Mouse (Mus musculus): ENCODE data around the gene Rin3. TPM values are rescaled to one million over a fixed set of nuclear protein-coding genes. Genes with fewer than 3 reads are reported as not detected.

Gene Rin3
- total RNA-seq, 2 experiments from 2014 or later, result 29.7 to 33.1 TPM

DNA sequence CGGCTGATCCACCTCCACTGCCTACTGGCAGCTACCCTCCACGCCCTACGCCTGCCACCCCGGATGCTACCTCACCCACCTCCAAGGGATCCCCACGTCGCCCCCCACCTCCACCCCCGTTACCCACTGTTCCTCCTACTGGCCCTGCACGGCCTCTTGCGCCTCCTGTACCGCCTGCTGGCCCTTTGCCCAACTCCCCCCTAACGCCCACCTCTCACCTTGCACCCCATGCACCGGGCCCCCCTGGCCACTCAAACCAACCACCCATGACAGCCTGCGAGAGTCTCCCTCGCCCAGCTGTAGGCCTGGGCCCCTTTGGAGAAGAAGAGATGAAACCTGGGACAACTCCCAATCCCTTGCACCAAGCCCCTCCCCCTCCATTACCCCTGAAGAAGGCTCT, 85.7 kb downstream of the Rin3 start:
- no peak for DNase-seq (ENCODE audit: low spot score in 2 of 2)

DNA sequence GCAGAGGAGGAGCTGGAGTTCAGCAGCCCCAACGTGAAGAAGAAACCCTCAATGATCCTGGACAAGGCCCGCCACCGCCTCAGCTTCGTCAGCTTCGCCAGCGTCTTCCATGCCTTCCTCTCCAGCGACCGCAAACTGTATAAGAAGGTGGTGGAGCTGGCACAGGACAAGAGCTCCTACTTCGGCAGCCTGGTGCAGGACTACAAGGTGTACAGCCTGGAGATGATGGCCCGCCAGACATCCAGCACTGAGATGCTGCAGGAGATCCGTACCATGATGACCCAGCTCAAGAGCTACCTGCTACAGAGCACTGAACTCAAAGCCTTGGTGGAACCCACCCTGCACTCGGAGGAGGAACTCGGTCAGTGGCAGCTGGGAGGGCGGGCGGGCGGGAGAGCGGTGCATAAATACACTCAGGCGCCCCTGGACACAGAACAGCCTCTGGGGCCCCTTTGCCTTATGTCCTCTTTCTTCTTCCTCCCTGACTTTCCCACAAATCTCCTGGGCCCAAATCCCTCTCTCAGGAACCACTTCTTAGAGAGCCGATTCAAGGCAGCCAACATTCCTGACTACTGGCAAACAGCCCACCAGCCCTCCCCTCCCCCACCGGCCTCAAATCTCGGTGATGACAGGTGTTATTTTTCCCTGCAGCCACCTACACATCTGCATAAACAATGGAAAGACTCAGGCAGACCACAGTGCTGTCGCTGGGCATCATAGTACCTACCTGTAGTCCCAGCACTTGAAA, 86.8 kb downstream of the Rin3 start:
- no peak for DNase-seq (ENCODE audit: low spot score in 2 of 2)

DNA sequence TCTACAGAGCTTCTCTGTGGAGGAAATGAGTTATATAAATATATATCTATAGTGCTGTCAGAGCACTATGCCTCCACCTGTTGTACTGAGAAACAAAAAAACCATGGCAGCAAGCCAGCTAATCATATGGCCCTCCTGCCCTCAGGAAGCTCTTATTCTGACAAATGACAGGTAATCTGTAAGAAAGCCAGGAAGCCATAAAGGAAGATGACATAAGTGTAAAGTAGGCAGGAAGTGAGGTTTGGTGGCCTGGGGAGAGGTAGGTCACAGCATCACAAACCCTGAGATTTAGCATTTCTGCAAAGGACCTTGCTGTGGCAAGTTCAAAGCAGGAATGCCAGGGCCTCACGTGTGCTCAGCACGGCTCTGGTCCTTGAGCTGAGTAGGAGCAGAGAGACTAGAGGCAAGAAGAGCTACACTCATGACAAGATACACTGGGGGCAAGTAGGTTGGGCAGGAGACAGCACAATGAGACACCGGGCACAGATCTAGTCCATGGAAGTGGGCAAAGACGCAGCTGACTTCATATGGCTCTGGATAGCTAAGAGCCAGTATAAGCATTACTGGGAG, 88.2 kb downstream of the Rin3 start:
- no peak for DNase-seq (ENCODE audit: low spot score in 2 of 2)

DNA sequence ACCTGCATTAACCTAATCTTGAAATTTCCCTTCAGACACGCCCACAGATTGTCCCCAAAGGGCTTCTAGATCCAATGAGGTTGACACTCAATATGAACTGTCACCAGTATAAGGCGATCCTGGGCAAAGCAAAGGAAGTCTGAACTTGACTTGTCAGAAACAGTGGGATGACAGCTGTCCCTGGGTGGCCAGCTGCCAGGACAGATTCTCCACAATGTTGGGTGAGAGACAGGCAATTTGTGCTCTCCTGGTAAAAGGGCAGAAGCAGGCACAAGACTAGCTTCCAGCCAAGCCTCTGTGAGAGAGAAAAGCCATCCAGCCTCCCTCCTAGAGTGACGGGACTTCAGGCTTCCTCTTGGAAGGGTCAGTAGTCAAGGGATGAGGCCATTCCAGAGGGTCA, 89.5 kb downstream of the Rin3 start:
- DNase-seq (ENCODE audit: low spot score in 2 of 2), result no peak

DNA sequence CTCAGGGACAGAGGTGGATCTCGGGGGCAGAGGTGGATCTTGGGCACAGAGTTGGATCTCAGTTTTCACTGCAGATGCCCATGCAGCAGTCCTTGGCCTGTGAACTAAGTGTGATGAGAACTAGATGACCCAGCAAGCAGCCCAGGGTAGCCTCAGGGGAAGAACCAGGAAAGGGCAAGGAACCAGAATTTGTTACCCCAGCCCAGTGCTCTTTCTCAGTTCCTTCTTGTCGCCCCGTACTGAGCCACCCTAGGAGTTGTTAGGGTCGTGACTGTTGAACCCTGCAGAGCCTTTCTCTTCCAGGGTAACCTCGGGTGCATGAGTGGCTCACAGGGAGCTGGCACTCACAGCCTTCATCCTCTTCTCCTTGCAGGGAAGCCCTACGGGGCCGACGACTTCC, 99.3 kb downstream of the Rin3 start:
- DNase-seq (ENCODE audit: low spot score in 2 of 2), result no peak

DNA sequence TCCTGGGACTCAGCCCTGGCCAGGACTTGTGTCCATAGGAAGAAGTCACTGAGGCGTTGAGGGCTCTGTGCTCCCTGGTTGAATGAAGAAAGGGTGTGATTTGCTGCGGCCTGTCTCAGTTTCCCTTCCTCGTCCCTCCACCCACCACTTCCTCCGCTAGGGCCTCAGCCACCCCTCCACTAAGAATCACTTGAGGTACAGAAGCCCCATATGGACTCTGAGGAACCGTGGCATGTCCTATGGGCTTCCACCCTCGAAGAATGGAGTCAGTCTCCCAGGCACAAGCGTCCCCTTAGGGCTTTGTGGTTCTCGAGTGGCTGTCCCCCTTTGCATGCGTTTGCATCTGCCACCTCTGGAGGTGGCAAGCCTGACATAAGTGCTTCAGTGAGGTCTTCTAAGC, 100.4 kb downstream of the Rin3 start:
- DNase-seq (ENCODE audit: low spot score in 2 of 2), result no peak

DNA sequence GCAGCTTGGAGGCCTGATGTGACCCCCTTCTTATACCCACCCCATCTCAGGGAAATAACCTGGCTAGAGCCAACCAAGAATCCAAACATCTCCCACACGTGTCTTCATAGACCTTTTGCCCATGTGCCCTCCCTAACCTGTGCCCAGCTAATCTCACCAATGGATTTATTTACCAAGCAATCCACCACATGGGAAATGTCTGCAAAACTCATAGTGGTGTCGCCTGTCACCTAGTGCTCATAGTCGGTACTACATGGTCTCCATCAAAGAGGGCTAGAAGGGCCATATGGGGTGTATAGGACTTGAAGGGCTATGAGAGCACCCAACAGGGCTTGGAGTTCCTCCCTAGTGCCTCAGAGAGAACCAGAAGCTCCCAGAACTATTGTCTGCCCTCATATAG, 102.0 kb downstream of the Rin3 start:
- peak in 1 of 2 experiments; percentile 33 for DNase-seq (ENCODE audit: low spot score in 2 of 2)

DNA sequence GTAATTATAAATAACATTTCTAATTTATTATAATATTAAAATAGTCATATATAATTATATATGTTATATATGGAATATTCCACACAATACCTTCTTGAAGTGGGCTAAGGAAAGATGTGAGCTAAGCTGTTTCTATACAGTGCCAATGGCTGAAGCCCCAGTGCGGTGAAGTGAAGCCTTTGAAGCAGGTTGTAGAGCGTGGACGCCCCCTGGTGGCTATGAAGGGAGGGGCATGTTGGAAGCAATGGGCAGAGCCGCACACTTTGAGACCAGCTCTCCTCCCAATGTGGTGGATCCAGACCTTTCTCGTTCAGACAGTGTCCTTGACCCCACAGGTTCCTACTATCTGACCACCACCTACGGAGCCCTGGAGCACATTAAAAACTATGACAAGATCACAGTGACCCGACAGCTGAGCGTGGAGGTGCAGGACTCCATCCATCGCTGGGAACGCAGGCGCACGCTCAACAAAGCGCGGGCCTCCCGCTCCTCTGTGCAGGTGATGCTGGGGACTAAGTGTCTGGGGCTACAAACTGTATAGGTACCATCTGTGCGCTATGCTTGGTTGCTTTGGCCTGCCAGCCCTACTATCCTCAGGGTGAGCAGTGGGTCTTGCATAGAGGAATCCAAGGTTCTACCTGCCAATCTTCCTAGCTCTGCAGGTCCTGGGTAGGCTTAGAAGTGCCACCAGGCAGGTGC, 104.5 kb downstream of the Rin3 start:
- DNase-seq (ENCODE audit: low spot score in 2 of 2), result peak; percentile 76 to 81

DNA sequence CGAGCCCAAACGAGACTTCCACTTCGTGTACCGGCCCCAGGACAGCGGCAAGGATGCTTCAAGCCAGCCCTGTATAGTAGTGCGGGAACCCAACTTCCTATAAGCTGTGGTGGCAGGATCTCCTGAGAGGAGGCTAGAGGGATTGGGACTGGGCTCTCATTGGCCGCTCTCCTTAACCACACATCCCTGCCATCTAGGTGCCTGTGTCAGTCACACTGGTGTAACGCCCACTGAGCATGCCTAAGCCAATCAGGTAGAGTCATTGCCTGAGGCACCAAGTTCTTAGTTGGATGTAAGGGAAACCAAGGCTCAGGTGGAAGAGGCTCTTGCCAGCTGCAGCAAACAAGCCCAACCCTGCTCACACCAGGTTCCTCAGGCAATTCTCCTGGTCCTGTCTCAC, 107.2 kb downstream of the Rin3 start:
- DNase-seq (ENCODE audit: low spot score in 2 of 2), result no peak

DNA sequence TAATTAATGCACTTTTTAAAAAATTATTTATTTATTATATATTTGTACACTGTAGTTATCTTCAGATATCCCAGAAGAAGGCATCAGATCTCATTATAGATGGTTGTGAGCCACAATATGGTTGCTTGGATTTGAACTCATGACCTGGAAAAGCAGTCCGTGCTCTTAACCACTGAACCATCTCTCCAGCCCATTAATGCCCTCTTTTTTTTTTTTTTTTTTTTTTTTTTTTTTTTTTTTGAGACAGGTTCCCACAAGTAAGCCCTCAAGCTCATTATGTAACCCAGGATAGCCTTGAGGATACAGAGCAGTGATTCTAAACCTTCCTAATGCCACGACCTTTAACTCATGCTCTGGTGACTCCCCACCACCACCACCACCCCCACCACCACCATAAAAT, 108.3 kb downstream of the Rin3 start:
- DNase-seq (ENCODE audit: low spot score in 2 of 2), result no peak

DNA sequence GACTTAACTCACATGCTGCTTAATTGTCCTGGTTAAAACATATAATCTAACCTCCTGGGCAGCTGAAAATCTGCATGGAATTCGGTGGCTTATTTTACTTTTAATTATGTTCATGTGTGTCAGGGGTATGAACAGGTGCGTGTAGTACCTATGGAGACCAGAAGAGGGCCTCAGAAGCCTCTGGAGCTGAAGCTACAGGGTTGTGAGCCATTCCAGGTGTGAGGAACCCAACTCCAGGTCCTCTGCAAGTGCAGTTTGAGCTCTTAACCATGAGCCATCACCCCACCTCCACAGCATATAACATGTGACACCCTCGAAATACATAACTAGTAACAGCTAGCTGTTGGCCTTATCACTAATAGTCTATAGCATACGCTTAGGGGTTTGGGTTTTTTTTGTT, 109.1 kb downstream of the Rin3 start:
- DNase-seq (ENCODE audit: low spot score in 2 of 2), result peak in 1 of 2 experiments; percentile 22

DNA sequence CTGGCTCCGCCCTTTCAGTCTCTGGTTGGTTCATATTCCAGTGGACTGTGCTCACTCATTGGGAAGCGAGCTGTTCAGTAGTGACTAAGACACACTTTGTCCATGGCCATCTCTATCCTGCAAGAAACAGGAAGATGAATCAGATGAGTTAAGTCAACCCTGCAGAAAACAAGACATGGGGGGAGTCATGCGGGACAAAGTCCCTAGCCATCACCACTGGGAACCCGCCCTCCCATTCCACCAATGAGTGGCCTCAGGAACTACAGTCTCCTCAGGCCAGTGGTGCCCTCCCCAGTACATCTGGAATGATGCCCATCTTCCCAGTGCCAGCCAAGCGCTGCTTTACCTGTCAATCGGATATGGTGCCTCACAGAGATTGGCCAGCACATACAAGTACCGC, 111.6 kb downstream of the Rin3 start:
- DNase-seq (ENCODE audit: low spot score in 2 of 2), result no peak

DNA sequence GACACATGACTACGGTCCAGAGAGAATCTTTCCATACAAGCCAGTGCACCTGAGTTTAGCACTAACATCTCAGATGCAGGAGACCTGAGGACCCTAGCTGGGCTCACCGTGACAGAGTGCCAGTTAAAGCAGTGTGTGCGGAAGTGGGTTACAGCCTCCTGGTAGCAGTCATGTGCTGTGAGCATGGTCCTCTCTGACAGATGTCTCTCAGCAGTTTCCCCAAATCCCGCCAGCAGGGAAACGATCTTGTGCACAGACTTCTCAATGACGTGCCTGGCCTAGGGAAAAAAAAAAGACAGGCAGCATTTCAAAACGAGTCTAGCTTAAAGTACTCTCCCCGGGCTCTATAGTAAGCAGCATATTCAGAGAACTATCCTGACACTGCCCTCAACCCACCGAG, 112.7 kb downstream of the Rin3 start:
- DNase-seq (ENCODE audit: low spot score in 2 of 2), result no peak

DNA sequence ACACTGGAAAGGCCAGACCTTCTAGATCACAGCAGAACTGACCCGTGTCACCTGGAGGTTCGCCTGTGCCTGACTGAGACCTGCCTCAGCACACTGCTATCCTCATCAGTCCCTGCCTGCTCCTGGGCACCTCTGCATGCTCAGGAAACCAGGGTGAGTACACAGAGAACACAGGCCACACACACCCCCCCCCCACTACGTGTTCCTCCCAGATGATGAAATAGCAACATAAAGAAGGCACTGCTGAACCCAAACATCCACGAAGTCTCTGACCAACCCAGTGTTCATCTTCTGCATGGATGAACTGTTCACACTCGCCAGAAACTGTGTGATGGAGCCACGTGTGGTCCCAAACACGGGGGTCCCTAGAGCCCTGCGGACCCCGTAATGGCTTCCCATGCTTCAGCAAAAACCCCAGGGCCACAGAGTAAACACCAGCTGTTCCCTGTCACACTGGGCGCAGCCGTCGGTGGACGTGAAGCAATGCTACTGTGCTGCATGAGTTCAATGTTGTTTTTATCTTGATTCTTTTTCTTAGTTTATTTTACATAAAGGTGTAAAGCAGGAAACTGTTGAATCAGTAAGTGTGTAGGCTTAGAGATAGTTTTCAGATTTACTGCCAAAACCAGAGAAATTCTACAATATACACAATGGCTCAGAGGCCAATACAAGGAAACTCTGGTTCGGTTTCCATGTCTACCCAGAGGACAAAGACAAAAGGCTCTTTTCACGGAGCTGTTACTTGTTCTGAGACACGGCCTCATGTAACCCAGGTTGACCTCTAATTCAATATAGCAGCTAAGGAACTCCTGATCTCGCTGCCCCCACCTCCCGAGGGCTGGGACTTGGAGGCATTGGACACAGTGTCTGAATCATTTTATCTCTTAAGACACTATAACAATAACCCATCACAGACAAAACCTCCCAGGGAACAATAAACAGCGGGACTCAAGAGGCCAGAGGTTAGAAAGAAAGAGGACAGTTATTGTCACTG, 113.4 kb downstream of the Rin3 start:
- DNase-seq (ENCODE audit: low spot score in 2 of 2), result no peak

DNA sequence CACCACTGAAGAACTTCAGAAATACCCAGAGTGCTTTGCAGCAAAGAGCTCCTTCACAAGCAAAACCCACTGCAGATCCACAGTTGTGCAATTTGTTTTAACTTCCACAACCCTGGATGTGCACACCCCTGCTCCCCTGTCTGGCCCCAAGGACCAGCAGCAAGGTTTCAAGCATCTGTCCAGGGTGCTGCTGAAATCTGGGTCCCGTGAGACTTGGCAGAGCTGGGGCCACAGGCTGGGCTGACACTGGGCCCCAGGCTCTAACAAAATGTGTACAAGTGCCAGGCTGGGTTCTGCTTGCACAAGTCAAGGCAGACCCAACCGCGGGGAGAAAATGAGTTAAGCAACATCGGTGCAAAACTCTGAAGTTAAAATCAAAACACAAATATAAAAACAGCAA, 115.7 kb downstream of the Rin3 start:
- no peak for DNase-seq (ENCODE audit: low spot score in 2 of 2)

DNA sequence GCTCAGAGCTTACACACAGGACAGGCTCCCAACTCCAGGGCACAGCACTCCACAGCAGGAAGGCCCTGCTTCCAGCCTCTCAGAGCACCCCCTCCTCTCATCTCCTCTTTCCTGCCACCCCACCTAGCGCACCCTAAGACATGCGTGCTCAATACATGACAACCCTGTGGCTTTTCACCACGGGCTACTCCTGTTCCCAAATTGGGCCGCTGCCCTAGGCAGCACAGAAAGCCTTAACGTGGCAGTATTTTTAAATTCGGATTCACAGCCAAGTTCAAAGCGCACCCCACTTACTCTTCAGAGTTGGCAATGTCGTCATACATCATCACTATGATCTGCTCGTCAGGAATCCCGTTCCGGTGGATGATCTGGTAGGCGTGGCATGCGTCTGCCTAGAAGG, 130.3 kb downstream of the Rin3 start:
- no peak for DNase-seq (ENCODE audit: low spot score in 2 of 2)

DNA sequence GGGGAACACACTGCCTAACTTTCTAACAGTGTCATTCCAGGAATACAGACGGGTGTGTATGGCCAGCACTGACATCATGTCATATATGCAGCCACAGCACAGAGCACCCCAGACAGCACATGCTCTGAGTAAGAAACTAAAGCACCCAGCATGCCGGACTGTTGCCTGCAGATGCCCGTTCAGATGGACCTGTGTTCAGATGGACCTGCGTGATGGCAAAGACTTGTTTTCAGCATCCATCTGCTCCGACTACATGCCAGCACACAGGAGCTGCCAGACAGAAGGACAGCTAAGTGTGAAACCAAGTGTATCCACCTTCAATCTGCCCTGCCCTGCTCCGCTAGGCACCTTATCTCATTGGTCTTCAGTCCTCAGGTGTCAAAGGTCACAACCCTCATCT, 131.8 kb downstream of the Rin3 start:
- no peak for DNase-seq (ENCODE audit: low spot score in 2 of 2)

DNA sequence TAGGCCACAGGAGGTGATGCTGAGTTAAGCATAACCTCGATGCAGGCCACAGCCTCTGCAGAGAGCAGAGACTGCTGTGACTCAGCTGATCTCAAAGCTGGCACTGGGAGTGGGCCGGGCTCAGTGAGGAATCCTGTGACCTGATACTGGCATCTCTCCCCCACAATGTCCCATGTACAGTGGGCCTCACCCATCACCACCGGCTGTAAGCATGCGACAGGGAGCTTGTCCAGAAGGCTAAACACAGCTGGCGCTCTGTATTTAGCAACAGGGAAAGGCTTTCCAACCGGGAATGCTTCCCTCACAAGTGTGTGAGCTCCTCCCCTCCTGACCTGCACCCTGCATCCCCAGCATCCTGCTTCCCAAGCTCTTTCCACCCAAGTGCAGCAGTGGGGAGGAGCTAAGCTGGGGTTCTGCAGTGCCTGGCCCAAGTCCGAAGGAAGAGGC, 133.6 kb downstream of the Rin3 start:
- DNase-seq (ENCODE audit: low spot score in 2 of 2), result peak in 1 of 2 experiments; percentile 45

DNA sequence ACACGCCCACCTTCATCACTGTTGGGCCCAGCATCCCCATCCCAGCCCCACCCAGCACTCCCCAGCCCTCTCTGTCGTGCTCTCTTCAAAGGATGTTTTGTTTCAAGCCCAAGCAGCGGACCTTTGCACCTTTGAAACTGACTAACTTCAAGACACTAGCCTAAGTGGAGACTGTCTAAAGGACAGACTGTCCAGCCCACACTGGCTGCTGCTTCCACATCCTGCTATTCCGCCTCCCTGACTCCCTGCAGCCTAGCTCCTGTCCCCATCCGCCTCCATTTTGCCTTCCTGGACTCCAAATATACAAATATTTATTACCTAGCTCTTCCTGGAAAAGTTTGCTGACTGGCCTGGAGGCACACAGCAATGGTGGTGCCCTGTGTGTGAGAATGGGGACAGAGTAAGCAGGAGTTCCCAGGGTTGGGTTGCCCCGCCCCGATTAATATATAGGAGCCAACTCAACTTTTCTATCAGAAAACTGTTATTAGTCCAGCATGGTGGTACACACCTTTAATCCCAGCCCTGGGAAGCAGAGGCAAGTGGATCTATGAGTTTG, 134.2 kb downstream of the Rin3 start:
- no peak for DNase-seq (ENCODE audit: low spot score in 2 of 2)

DNA sequence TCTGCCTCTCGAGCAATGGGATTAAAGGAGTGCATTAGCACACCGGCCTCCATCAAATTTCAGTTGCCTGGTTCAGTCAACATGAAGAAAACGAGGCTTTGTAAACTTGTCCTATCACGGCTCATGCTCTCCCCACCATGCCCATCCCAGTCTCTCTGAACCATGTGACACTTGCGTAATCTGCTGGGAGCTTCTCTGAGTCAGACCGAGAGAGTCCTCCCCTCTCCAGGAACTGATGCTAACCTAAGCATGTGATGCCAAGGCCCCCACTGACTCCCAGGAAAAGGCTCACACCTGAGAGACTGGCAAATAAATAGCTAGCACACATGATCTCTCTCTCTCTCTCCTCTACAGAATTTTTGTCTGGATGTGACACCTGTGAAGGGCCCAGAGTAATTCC, 134.9 kb downstream of the Rin3 start:
- no peak for DNase-seq (ENCODE audit: low spot score in 2 of 2)

DNA sequence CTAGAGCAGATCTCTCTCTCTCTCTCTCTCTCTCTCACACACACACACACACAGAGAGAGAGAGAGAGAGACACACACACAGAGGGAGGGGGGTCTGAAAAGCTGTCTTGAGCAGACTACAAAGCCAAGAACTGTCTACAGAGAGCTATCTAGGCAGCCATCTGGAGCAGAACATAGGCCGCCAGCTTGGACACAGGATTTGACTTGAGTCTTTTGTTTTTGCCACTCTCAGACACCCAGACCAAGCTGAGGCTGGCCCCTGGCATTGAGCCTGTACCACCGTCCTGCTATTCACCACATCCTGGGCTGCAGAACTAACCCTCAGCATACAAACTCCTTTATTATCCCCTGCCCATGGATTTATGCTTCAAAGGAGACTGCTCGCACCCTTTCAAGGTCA, 136.7 kb downstream of the Rin3 start:
- DNase-seq (ENCODE audit: low spot score in 2 of 2), result no peak
